Mouse (Mus musculus) forebrain, embryonic 13.5 days (tissue): Measurements from ENCODE around the gene Fam83d. TPM values are rescaled to one million over a fixed set of nuclear protein-coding genes. Genes with fewer than 3 reads are reported as not detected.
A peak's percentile ranks its signal among the peaks of the same experiment; 100 is the strongest.

Experiments
- ATAC-seq: fragments of 200-750 bp; cut with Nextera tagmentation; 2 replicates; pipeline ENCODE4 v1.8.0; 2017
- H3K27ac ChIP-seq: fragments of 300-500 bp; sonication (generic); 2 replicates; pipeline ENCODE4 v1.5.1; 2015; ENCODE audit warnings: inconsistent platforms, mild to moderate bottlenecking, moderate library complexity
- H3K27me3 ChIP-seq: fragments of 300-500 bp; sonication (generic); 2 replicates; pipeline ENCODE4 v1.6.1; 2015; ENCODE audit warnings: mild to moderate bottlenecking, inconsistent platforms
- H3K36me3 ChIP-seq: fragments of 300-500 bp; sonication (generic); 2 replicates; pipeline ENCODE4 v1.6.1; 2015; ENCODE audit warnings: mild to moderate bottlenecking, inconsistent platforms; ENCODE audit not compliant: poor library complexity, severe bottlenecking
- H3K4me1 ChIP-seq: fragments of 300-500 bp; sonication (generic); 2 replicates; pipeline ENCODE4 v1.6.1; 2015; ENCODE audit warnings: inconsistent platforms
- H3K4me2 ChIP-seq: fragments of 300-500 bp; sonication (generic); 2 replicates; pipeline ENCODE4 v1.6.1; 2015; ENCODE audit warnings: inconsistent platforms, mild to moderate bottlenecking, moderate library complexity
- H3K4me3 ChIP-seq: fragments of 300-500 bp; sonication (generic); 2 replicates; pipeline ENCODE4 v1.5.1; 2015; ENCODE audit warnings: mild to moderate bottlenecking, inconsistent platforms
- H3K9ac ChIP-seq: fragments of 300-500 bp; sonication (generic); 2 replicates; pipeline ENCODE4 v1.6.1; 2015; ENCODE audit warnings: mild to moderate bottlenecking, inconsistent platforms
- H3K9me3 ChIP-seq: fragments of 300-500 bp; sonication (generic); replicated peaks from 2 replicates; pipeline ENCODE4 v1.6.1; 2016; ENCODE audit warnings: inconsistent platforms
- WGBS: fragments of 180-500 bp; shearing (Covaris S2); methylation state at CpG from one replicate; pipeline ENCODE4 v1.1.7; 2015; 5-methylcytosine and 5-hydroxymethylcytosine counted together
- polyA plus RNA-seq: library from polyadenylated mRNA; unstranded; fragments of >200 nt; fragmentation: Nextera tagmentation; extraction: Ambion mirVana; gene quantifications from 2 replicates; pipeline ENCODE4 v1.2.1, GENCODE M21; 2015

The Fam83d gene
- polyA plus RNA-seq, 1 experiment from 2014 or later: 38.7 TPM

DNA sequence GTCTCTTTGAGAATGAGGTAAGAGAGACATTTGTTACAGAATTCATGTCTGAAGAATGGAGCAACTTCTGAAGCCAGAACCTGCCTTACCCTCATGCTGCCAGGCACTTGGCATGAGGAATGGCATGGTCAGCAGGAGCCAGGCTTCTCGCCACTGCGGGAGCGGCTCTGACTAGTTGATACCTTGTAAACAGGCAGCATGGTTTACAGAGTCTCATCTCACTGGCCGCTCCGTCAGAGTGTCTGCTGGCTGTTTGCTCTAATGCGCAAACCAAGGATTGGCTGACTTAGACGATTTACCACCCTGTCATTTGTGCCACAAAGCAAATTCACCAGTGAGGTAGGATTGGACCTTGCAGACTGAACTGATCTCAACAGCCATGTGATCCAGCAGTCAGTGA is 13.2 kb downstream of the Fam83d start:
- no peak overlapping the region for H3K4me2 ChIP-seq
- no peak overlapping the region for H3K27ac ChIP-seq
- WGBS: 95% methylated on average over 7 of the region's 7 CpGs
- H3K9me3 ChIP-seq: no peaks in the 10 kb centered on the region
- H3K27me3 ChIP-seq: no peaks in the 10 kb centered on the region
- no peak for ATAC-seq
- H3K36me3 ChIP-seq: peaks cover 64% of the 10 kb centered on the region
- H3K9ac ChIP-seq: no peak overlapping the region
- no peak overlapping the region for H3K4me3 ChIP-seq
- peaks cover 4% of the 10 kb centered on the region; the same call in 1 of the 2 replicates for H3K4me1 ChIP-seq

DNA sequence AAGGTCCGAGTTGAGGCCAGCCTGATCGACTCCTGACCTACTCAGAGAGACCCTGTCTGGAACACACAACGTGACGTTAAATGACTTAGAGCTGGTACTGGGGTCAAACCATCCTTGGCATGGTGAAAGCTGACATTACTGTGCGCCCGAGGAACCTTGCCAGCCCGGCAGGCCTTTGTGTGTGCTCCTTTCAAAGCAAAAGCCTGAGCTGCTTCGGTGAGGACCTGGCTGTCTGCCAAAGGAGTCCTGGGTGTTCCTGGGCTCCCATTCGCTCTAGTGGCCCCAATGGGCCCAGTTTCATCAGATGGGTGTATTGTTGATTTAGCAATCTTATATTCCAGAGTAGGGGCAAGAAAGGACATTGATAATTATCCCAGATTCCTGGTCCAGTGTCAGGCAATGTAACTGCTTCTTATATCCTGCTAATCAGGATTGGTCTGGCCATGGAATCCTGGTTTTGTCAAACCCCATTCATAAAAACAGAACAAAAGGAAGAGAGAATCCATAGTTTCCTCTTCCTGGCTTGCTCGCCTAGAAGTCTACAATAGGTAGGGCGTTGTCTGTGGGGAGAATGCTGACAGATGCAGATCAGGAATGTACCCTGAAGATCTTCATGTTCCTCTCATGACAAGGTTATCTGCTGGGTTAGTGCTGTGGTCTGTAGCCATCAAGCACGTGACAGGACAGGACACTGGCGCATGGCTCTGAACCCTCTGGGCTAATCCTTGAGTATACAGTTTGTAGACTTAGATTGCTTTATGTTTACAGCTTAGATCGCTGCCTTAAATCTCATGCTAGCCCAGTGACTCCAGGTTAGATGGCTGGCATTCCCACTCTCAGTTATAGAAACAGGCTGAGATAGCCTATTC is 19.3 kb downstream of the Fam83d start:
- no peaks in the 10 kb centered on the region for H3K27me3 ChIP-seq
- ATAC-seq: no peak
- peaks cover 42% of the 10 kb centered on the region for H3K36me3 ChIP-seq
- H3K4me2 ChIP-seq: no peak overlapping the region
- H3K4me3 ChIP-seq: no peak overlapping the region
- no peak overlapping the region for H3K27ac ChIP-seq
- no peak overlapping the region for H3K9ac ChIP-seq
- H3K4me1 ChIP-seq: peaks cover 19% of the 10 kb centered on the region
- WGBS: 68% methylated on average over 14 of the region's 14 CpGs
- no peaks in the 10 kb centered on the region for H3K9me3 ChIP-seq

DNA sequence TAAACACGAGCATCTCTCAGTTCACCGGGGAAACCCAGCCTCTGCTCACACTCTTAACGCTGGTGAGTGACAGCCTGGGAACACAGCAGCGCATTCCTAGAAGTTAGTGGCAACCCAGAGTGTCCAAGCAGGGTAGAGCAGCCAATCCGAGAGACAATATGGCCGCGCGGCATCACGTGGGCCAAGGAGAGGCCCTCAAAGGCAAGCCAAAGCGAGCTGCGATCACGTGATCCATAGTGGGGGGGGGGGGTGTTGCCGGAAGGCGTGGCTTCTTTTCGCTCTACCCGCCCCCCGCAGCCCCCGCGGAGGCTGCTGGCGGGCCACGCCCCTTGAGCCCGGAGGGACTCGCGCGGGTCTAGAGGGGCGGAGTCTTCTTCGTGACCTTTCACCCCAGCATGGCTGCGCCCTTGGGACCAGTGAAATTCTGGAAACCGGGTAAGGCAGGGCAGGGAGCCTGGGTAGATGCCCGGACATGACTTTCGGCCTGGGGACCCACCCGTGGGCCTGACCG is 26.7 kb downstream of the Fam83d start, which contains the start of gene Dhx35:
TSS of gene Dhx35 (plus strand) at position 314 of the 511 bp plus-strand sequence.
- Histone ChIP-seq H3K9ac (peak within 1 kb of the TSS; percentile 70), H3K4me2 (peak within 1 kb of the TSS; percentile 82), H3K27ac (peak within 1 kb of the TSS; percentile 88), H3K36me3 (0 out of 2 replicates have a peak, but pooled peaks cover under 1% of the 10 kb centered on the region), H3K4me3 (peak within 1 kb of the TSS; percentile 73), H3K27me3 (no peaks in the 10 kb centered on the region), H3K4me1 (peaks cover 25% of the 10 kb centered on the region), H3K9me3 (no peaks in the 10 kb centered on the region)
- ATAC-seq: peak; percentile 99
- WGBS: under 1% methylated on average over 33 of the region's 33 CpGs

DNA sequence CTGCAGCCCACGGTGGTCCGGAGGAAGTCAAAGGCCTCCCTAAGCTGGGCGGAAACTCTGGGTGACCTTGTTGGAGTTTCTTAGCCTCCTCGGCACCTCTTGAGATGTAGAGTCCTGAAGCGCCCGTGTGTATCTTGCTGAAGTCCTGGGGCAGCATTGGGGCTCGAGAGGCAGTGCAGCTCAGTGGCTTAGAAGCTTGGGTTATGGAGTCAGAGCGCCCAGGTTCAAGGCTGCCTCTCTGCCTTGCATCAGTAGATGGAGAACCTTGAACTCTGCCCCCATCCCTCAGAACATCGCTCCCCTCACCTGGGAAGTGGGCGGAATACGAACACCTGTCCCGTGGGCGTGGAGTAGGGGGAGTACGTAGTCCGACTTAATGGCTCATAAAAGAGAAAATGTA is 27.1 kb downstream of the Fam83d start:
- Histone ChIP-seq H3K27ac (no peak overlapping the region), H3K36me3 (peaks cover 5% of the 10 kb centered on the region; the same call in 1 of the 2 replicates), H3K4me3 (peak overlapping the region; percentile 73), H3K4me2 (peak overlapping the region; percentile 82), H3K9ac (peak overlapping the region; percentile 70), H3K9me3 (no peaks in the 10 kb centered on the region), H3K27me3 (no peaks in the 10 kb centered on the region), H3K4me1 (peaks cover 26% of the 10 kb centered on the region)
- ATAC-seq: no peak
- WGBS: 12% methylated on average over 15 of the region's 15 CpGs

DNA sequence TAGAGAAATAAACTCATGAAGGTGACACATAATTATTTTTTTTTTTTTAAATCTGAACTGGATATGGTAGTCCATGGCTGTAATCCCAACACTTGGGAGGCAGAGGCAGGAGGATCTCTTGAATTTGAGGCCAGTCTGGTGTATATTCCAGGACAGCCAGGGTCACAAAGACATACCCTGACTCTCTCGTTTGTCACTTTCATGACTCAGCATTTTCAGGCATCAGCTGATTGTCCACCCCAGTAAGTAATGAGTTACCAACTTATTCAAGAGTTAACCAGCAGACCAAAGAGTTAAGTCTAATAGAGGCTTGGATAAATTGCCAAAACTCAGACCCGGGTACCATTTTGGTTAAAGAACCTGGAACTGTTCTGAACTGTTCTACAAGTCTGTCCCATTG is 28.0 kb downstream of the Fam83d start:
- Histone ChIP-seq H3K4me1 (peaks cover 26% of the 10 kb centered on the region), H3K27me3 (no peaks in the 10 kb centered on the region), H3K9me3 (no peaks in the 10 kb centered on the region), H3K27ac (no peak overlapping the region), H3K4me2 (no peak overlapping the region), H3K4me3 (0 out of 2 replicates have a peak overlapping the region, but pooled peaks have one; percentile 73), H3K9ac (no peak overlapping the region), H3K36me3 (peaks cover 14% of the 10 kb centered on the region; the same call in 1 of the 2 replicates)
- no peak for ATAC-seq
- WGBS: 87% methylated on average over 2 of the region's 2 CpGs

DNA sequence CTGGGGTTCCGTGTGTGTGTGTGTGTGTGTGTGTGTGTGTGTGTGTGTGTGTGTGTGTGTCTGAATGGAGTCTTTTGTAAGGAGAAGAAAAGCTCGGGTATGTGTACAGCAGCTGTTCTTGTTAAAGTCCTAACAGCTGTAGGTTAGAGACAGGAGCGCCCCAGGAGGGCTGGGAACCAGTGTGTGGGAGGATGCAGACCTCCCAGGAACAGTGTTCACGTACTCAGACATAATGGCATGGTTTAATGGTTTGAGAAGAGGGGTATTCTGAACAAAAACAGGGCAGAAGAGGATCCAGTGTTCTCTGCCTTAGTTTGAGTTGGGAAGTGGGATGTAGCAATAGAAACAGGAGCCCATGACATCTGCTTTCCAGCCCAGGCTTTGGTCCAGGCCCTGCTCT is 31.4 kb downstream of the Fam83d start:
- H3K4me1 ChIP-seq: peaks cover 17% of the 10 kb centered on the region
- H3K36me3 ChIP-seq: peaks cover 42% of the 10 kb centered on the region
- WGBS: 32% methylated on average over 4 of the region's 4 CpGs
- no peaks in the 10 kb centered on the region for H3K27me3 ChIP-seq
- no peak overlapping the region for H3K4me2 ChIP-seq
- peak overlapping the region; percentile 59; the same call in 1 of the 2 replicates for H3K27ac ChIP-seq
- no peak overlapping the region for H3K9ac ChIP-seq
- ATAC-seq: no peak
- no peak overlapping the region for H3K4me3 ChIP-seq
- H3K9me3 ChIP-seq: no peaks in the 10 kb centered on the region

DNA sequence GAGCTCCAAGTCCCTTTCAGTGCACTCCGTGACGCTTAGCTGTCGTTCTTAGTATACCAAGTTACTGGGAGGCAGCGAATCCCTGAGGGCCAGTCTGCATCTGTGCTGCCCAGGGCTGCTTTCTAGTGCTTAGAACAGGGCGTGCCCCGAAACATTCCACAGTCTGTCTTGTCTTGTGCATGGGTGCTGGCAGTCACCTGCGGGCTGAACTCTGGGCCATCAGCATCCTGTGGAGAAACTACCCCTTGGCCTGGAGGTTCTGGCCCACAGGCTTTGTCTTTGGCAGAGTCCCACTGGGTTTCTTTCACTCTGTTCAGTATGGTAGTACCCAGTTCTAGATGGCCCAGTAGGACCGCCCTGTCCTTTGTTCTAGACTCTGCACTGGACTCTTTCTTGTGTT is 32.9 kb downstream of the Fam83d start:
- no peak for ATAC-seq
- 95% methylated on average over 8 of the region's 8 CpGs for WGBS

DNA sequence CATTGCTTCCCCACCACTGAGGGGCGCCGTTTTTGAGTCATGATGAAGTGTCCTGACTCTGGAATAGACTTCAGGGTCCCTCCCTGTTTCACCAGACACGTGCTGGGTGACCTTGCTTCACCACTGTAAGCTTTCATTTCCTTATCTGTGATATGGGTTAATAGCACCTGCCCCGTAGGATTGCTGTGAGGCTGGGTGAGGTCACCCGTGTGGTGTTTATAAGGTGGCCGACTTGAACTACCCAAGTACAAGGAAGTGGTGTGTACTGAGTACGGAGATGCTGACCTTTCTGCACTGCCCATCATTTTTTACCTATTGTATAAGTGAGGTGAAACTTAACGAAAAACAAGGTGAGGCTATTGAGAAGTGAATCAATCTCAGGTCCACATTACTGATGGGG is 35.7 kb downstream of the Fam83d start:
- Histone ChIP-seq H3K36me3 (peaks cover 65% of the 10 kb centered on the region), H3K9me3 (no peaks in the 10 kb centered on the region), H3K4me1 (peaks cover 8% of the 10 kb centered on the region; the same call in 1 of the 2 replicates), H3K27me3 (no peaks in the 10 kb centered on the region), H3K9ac (no peak overlapping the region), H3K27ac (no peak overlapping the region), H3K4me2 (no peak overlapping the region), H3K4me3 (no peak overlapping the region)
- 92% methylated on average over 8 of the region's 8 CpGs for WGBS
- ATAC-seq: no peak

More for the DNA sequence above, 32.9 kb downstream of the Fam83d start:
- Histone ChIP-seq H3K27me3 (no peaks in the 10 kb centered on the region), H3K4me3 (no peak overlapping the region), H3K4me1 (peaks cover 9% of the 10 kb centered on the region), H3K36me3 (peaks cover 52% of the 10 kb centered on the region), H3K9ac (no peak overlapping the region), H3K4me2 (no peak overlapping the region), H3K9me3 (no peaks in the 10 kb centered on the region), H3K27ac (no peak overlapping the region)

DNA sequence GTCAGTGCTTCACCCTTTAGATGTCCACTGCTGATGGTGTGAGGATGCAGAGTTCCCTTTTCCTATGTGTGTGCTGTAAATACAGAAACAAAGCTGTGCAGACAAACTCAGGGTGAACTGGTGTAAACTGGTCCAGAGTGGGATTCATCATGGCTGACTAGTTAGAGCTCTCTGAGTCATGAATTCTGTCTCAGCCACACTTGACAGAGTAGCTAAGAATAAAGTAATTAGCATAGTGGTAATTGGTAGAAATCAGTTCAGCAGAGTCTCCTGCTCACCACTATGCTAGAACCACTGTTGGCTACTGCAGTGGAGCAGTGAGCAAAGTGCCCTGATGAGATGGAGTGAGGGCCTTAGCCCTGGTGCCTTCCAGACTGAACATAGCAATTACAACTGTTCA is 47.8 kb downstream of the Fam83d start:
- H3K9ac ChIP-seq: no peak overlapping the region
- H3K4me3 ChIP-seq: no peak overlapping the region

DNA sequence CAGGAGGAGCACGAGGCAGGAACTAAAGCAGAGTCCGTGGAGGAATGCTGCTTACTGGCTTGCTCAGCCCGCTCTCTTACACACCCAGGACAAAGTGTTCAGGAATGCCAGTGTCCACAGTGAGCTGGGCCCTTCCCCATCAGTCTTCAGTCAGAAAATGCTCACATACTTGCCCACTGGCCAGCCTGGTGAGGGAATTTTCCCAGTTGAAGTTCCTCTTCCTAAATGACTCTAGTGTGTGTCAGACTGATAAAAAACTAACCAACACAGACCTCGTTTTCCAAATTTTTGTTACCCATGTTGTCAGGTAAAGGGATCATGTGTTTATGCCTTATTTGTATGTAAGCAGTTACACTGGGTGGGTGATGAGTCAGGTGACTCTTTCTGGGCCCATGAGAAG is 48.3 kb downstream of the Fam83d start:
- ATAC-seq: no peak
- Histone ChIP-seq H3K4me2 (no peak overlapping the region), H3K27me3 (no peaks in the 10 kb centered on the region), H3K4me3 (no peak overlapping the region), H3K27ac (no peak overlapping the region), H3K36me3 (peaks cover 54% of the 10 kb centered on the region), H3K9ac (no peak overlapping the region), H3K4me1 (no peaks in the 10 kb centered on the region), H3K9me3 (no peaks in the 10 kb centered on the region)
- WGBS: 90% methylated on average over 4 of the region's 4 CpGs

More for the DNA sequence above, 47.8 kb downstream of the Fam83d start:
- peaks cover 51% of the 10 kb centered on the region for H3K36me3 ChIP-seq
- no peak overlapping the region for H3K27ac ChIP-seq
- H3K4me2 ChIP-seq: no peak overlapping the region
- H3K27me3 ChIP-seq: no peaks in the 10 kb centered on the region
- no peaks in the 10 kb centered on the region for H3K9me3 ChIP-seq
- no peak for ATAC-seq
- no peaks in the 10 kb centered on the region for H3K4me1 ChIP-seq

DNA sequence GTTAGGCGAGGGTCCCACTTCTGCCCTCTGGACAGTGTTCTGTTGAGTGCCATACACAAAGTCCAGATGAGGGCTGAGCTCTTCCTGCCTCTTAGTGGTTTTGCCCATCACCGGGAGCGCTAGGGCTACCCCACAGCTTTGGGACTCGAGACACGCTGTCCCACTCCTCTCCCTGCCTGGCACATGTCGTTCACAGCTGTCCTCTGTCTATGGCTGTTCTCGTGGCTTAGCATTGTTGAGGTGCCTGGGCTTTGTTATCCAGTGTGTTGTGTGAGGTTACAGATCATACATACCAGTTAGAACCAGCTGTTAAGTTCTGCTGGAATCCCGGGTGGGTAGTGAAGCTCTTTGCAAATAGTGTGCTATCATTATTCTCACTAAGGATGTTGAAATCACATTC is 49.8 kb downstream of the Fam83d start:
- no peak overlapping the region for H3K4me2 ChIP-seq
- H3K36me3 ChIP-seq: peaks cover 60% of the 10 kb centered on the region
- no peak overlapping the region for H3K9ac ChIP-seq
- no peaks in the 10 kb centered on the region for H3K4me1 ChIP-seq
- 93% methylated on average over 8 of the region's 8 CpGs for whole genome bisulfite sequencing
- no peak for ATAC-seq
- H3K27me3 ChIP-seq: no peaks in the 10 kb centered on the region
- H3K27ac ChIP-seq: no peak overlapping the region
- no peak overlapping the region for H3K4me3 ChIP-seq
- H3K9me3 ChIP-seq: no peaks in the 10 kb centered on the region

DNA sequence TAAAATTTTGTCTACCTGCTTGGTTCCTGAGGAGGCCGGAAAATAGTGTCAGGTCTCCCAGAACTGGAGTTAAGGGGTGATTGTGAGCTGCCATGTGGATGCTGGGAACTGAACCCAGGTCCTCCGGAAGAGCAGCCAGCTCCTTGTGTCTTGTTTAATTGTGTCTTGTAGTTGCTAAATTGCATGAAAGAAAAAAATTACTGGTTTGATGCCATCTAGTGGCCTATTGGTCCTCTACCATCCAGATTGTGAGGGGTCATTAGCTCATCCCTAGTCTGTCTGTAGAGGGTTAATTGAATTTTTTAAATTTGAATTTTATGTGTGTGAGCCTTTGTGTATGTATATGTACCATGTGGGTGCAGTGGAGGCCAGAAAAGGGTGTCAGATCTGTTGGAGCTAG is 60.2 kb downstream of the Fam83d start:
- H3K9me3 ChIP-seq: no peaks in the 10 kb centered on the region
- peaks cover 61% of the 10 kb centered on the region for H3K36me3 ChIP-seq

More for the DNA sequence above, 60.2 kb downstream of the Fam83d start:
- H3K27me3 ChIP-seq: no peaks in the 10 kb centered on the region
- H3K9ac ChIP-seq: no peak overlapping the region
- H3K4me1 ChIP-seq: no peaks in the 10 kb centered on the region
- no peak overlapping the region for H3K4me3 ChIP-seq
- no peak overlapping the region for H3K4me2 ChIP-seq
- no peak for ATAC-seq
- H3K27ac ChIP-seq: no peak overlapping the region
- WGBS: 82% methylated on average over 2 of the region's 2 CpGs
